Mouse (Mus musculus): ENCODE measurements around the gene Adam11. TPM values are rescaled to one million over a fixed set of nuclear protein-coding genes. Genes with fewer than 3 reads are reported as not detected.

Adam11 gene
- total and polyA plus RNA-seq, 2 experiments from 2014 or later, result 3.2 to 13.6 TPM

DNA sequence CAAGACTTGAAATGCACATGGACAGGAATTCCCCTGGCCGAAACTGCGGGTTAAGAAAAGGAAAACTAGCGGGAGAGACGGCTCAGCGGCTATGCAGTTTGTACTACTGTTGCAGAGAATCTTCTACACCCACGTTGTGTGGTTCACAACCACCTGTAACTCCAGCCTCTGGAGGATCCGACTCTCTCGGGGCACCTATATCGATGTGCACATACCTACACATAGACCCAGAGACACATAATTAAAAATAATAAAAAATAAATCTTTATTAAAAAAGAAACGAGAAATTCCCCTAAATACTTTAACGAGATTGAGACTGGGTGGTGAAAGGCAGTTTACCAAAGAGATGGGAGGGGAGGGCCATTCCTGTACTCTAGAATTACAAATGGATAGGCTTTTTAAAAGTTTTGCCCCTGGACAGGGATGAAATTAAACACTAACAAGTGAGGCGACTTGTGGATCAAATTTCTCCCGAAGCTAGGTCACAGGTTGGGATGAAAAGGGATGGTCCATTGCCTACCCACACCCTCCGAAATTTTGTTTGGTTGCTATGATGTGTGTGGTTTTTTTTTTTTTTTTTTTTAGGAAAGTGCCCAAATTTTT lies 58.6 kb downstream of the Adam11 start:
- TF ChIP-seq CTCF (IDR thresholded peaks at IDR 0.05; ENCODE audit: low read depth), result no peak
- H3K4me2 ChIP-seq (ENCODE audit: low read depth, low read length), result peak overlapping the region; percentile 80
- peak overlapping the region; percentile 95 for H3K4me3 ChIP-seq (ENCODE audit: low read depth, low read length)
- H3K9ac ChIP-seq (replicated peaks; ENCODE audit: low read depth, low read length), result peak overlapping the region; percentile 96; the same call in 1 of the 2 replicates
- no peaks in the 10 kb centered on the region for H3K27me3 ChIP-seq (ENCODE audit: control insufficient read depth, insufficient read depth, low read length)
- no peak for ATAC-seq (ENCODE audit: insufficient read depth, low read depth)
- 17% methylated on average over 14 of the region's 14 CpGs for WGBS
- peak overlapping the region; percentile 98 for H3K27ac ChIP-seq (ENCODE audit: low read depth)
- H3K9me3 ChIP-seq (replicated peaks; ENCODE audit: control insufficient read depth, low read length), result no peaks in the 10 kb centered on the region
- H3K4me1 ChIP-seq (ENCODE audit: control insufficient read depth, insufficient read depth), result peaks cover 19% of the 10 kb centered on the region
- DNase-seq (ENCODE audit: low spot score), result no peak
- H3K36me3 ChIP-seq (replicated peaks; ENCODE audit: control insufficient read depth, insufficient read depth, low read length), result no peaks in the 10 kb centered on the region

DNA sequence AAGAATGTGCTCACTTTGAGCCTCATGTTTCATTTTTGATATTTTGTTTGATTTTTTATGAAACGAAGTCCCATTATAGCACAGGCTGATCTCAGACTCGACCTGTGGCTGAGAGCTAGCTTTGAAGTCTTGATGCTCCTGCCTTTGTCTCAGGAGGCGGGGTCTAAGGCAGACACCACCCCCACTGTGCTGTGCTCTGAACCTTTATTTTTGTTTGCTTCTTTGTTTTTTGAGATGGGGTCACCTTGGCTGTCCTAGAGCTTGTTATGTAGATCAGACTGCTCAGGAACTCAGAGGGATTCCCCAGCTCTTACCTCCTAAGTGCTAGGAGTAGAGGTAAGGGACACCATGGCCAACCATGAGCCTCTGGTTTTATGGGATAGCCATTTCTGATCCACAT lies 59.2 kb downstream of the Adam11 start:
- Histone ChIP-seq H3K27me3 (ENCODE audit: control insufficient read depth, insufficient read depth, low read length) (no peaks in the 10 kb centered on the region), H3K36me3 (replicated peaks; ENCODE audit: control insufficient read depth, insufficient read depth, low read length) (no peaks in the 10 kb centered on the region), H3K4me1 (ENCODE audit: control insufficient read depth, insufficient read depth) (peaks cover 19% of the 10 kb centered on the region), H3K27ac (ENCODE audit: low read depth) (no peak overlapping the region), H3K9ac (replicated peaks; ENCODE audit: low read depth, low read length) (no peak overlapping the region), H3K9me3 (replicated peaks; ENCODE audit: control insufficient read depth, low read length) (no peaks in the 10 kb centered on the region), H3K4me3 (ENCODE audit: low read depth, low read length) (no peak overlapping the region), H3K4me2 (ENCODE audit: low read depth, low read length) (no peak overlapping the region)
- ATAC-seq (ENCODE audit: insufficient read depth, low read depth) (no peak), DNase-seq (ENCODE audit: low spot score) (no peak)
- TF ChIP-seq CTCF (IDR thresholded peaks at IDR 0.05; ENCODE audit: low read depth) (no peak), EP300 (IDR thresholded peaks at IDR 0.05; ENCODE audit: low read depth) (no peak)
- 59% methylated on average over 3 of the region's 3 CpGs for WGBS

DNA sequence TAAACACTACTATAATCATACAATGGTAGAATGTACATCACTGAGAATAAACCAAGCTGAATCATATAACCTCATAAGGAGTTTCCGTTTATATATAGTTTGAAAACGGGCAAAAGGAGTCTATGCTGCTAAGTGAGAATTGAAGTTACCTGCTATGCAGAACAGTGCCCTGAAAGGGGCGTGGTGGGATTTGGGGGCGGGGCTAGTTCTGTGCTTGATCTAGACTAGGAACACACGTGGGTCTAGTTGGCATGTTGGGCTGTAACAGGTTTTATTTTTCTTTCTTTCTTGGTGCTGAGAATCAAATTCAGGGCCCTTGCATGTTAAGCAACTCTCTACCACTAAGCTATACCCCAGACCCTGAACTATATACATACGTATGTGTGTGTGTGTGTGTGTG lies 60.0 kb downstream of the Adam11 start:
- WGBS, result 54% methylated on average over 6 of the region's 6 CpGs

DNA sequence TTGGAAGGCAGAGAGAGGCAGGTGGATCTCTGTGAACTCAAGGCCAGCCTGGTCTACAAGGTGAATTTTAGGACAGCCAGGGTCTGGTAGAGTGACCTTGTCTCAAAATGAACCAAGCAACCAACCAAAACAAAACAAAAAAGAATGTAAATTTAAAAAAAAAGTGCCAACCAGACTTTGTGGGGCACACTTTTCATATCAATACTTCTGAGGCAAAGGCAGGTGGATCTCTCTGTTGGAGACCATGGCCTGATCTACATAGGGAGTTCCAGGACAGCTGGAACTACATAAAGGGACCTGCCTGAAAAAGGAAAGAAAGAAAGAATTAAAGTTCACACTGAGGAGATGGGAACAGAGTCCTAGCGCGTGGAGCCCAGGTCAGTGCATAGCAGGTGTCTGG lies 65.2 kb downstream of the Adam11 start:
- WGBS, result 85% methylated on average over 2 of the region's 2 CpGs
- no peak for ATAC-seq (ENCODE audit: insufficient read depth, low read depth)
- no peak overlapping the region for H3K4me2 ChIP-seq (ENCODE audit: low read depth, low read length)
- H3K4me1 ChIP-seq (ENCODE audit: control insufficient read depth, insufficient read depth), result peaks cover 8% of the 10 kb centered on the region; the same call in 1 of the 2 replicates
- no peaks in the 10 kb centered on the region for H3K36me3 ChIP-seq (replicated peaks; ENCODE audit: control insufficient read depth, insufficient read depth, low read length)
- H3K9ac ChIP-seq (replicated peaks; ENCODE audit: low read depth, low read length), result no peak overlapping the region
- H3K27ac ChIP-seq (ENCODE audit: low read depth), result no peak overlapping the region
- DNase-seq (ENCODE audit: low spot score), result no peak
- TF ChIP-seq CTCF (IDR thresholded peaks at IDR 0.05; ENCODE audit: low read depth), result no peak
- TF ChIP-seq EP300 (IDR thresholded peaks at IDR 0.05; ENCODE audit: low read depth), result no peak
- no peaks in the 10 kb centered on the region for H3K9me3 ChIP-seq (replicated peaks; ENCODE audit: control insufficient read depth, low read length)
- H3K4me3 ChIP-seq (ENCODE audit: low read depth, low read length), result no peak overlapping the region
- H3K27me3 ChIP-seq (ENCODE audit: control insufficient read depth, insufficient read depth, low read length), result no peaks in the 10 kb centered on the region

More for the DNA sequence above, 60.0 kb downstream of the Adam11 start:
- Histone ChIP-seq H3K9me3 (replicated peaks; ENCODE audit: control insufficient read depth, low read length) (no peaks in the 10 kb centered on the region), H3K4me2 (ENCODE audit: low read depth, low read length) (no peak overlapping the region), H3K4me1 (ENCODE audit: control insufficient read depth, insufficient read depth) (peaks cover 13% of the 10 kb centered on the region), H3K27me3 (ENCODE audit: control insufficient read depth, insufficient read depth, low read length) (no peaks in the 10 kb centered on the region), H3K9ac (replicated peaks; ENCODE audit: low read depth, low read length) (no peak overlapping the region), H3K27ac (ENCODE audit: low read depth) (no peak overlapping the region), H3K36me3 (replicated peaks; ENCODE audit: control insufficient read depth, insufficient read depth, low read length) (no peaks in the 10 kb centered on the region), H3K4me3 (ENCODE audit: low read depth, low read length) (no peak overlapping the region)
- DNase-seq (ENCODE audit: low spot score) (no peak), ATAC-seq (ENCODE audit: insufficient read depth, low read depth) (no peak)
- no peak for TF ChIP-seq EP300 (IDR thresholded peaks at IDR 0.05; ENCODE audit: low read depth)
- no peak for TF ChIP-seq CTCF (IDR thresholded peaks at IDR 0.05; ENCODE audit: low read depth)

DNA sequence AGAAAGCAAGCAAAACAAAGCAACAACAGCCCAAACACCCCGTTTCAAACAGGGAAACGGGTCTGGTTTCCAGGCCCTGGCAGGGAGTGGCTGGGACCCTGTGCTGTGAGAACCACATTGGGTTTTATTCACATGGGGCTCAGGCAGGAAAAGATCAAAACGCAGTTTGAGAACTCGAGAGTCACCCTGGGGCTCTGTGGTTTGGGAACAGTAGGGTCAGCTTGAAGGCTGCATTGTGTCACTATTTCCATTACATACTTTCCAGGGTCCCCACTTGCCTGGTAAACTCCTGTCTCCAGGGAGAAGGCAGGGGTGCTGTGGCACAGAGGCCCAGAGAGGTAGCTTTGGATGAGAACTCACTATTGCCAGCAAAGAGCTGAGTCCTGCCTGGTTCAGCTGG lies 65.9 kb downstream of the Adam11 start:
- H3K4me3 ChIP-seq (ENCODE audit: low read depth, low read length), result no peak overlapping the region
- H3K27me3 ChIP-seq (ENCODE audit: control insufficient read depth, insufficient read depth, low read length), result no peaks in the 10 kb centered on the region
- no peak for DNase-seq (ENCODE audit: low spot score)
- no peak overlapping the region for H3K4me2 ChIP-seq (ENCODE audit: low read depth, low read length)
- no peaks in the 10 kb centered on the region for H3K9me3 ChIP-seq (replicated peaks; ENCODE audit: control insufficient read depth, low read length)
- ATAC-seq (ENCODE audit: insufficient read depth, low read depth), result no peak
- H3K9ac ChIP-seq (replicated peaks; ENCODE audit: low read depth, low read length), result 0 out of 2 replicates have a peak overlapping the region, but pooled peaks have one; percentile 2
- peak overlapping the region; percentile 32 for H3K27ac ChIP-seq (ENCODE audit: low read depth)
- 49% methylated on average over 4 of the region's 4 CpGs for WGBS
- TF ChIP-seq CTCF (IDR thresholded peaks at IDR 0.05; ENCODE audit: low read depth), result no peak
- no peak for TF ChIP-seq EP300 (IDR thresholded peaks at IDR 0.05; ENCODE audit: low read depth)
- H3K4me1 ChIP-seq (ENCODE audit: control insufficient read depth, insufficient read depth), result peaks cover 8% of the 10 kb centered on the region; the same call in 1 of the 2 replicates
- H3K36me3 ChIP-seq (replicated peaks; ENCODE audit: control insufficient read depth, insufficient read depth, low read length), result no peaks in the 10 kb centered on the region

Other genes with a start within 250 kb of the Adam11 start
- 13.5 and 40.8 TPM in 2 replicates for gene Gpatch8, start 205.0 kb upstream of the Adam11 start, total RNA-seq (2014; rRNA removed; ENCODE audit: low replicate concordance)
- gene Gpatch8, start 205.0 kb upstream of the Adam11 start, polyA plus RNA-seq (2015; fragmentation: Nextera tagmentation; extraction: Ambion mirVana), result 23.2 and 25.8 TPM in 2 replicates
- gene Gm11627, start 182.0 kb upstream of the Adam11 start, total RNA-seq (2014; rRNA removed; ENCODE audit: low replicate concordance), result 7.9 TPM in 1 of 2 replicates, not detected in the other
- 9.2 and 12.0 TPM in 2 replicates for gene Gm11627, start 182.0 kb upstream of the Adam11 start, polyA plus RNA-seq (2015; fragmentation: Nextera tagmentation; extraction: Ambion mirVana)
- 38.1 and 47.1 TPM in 2 replicates for gene Fzd2, start 157.0 kb upstream of the Adam11 start, total RNA-seq (2014; rRNA removed; ENCODE audit: low replicate concordance)
- gene Fzd2, start 157.0 kb upstream of the Adam11 start, polyA plus RNA-seq (2015; fragmentation: Nextera tagmentation; extraction: Ambion mirVana), result 6.5 and 7.0 TPM in 2 replicates
- gene Meioc, start 97.7 kb upstream of the Adam11 start, total RNA-seq (2014; rRNA removed; ENCODE audit: low replicate concordance), result 0.04 TPM in 1 of 2 replicates, not detected in the other
- 0.12 and 0.15 TPM in 2 replicates for gene Meioc, start 97.7 kb upstream of the Adam11 start, polyA plus RNA-seq (2015; fragmentation: Nextera tagmentation; extraction: Ambion mirVana)
- gene Ccdc43, start 63.7 kb upstream of the Adam11 start, total RNA-seq (2014; rRNA removed; ENCODE audit: low replicate concordance), result 14.2 and 20.8 TPM in 2 replicates
- 25.5 and 28.8 TPM in 2 replicates for gene Ccdc43, start 63.7 kb upstream of the Adam11 start, polyA plus RNA-seq (2015; fragmentation: Nextera tagmentation; extraction: Ambion mirVana)
- gene Gjc1, start 58.3 kb downstream of the Adam11 start, total RNA-seq (2014; rRNA removed; ENCODE audit: low replicate concordance), result 19.2 and 29.4 TPM in 2 replicates
- gene Gjc1, start 58.3 kb downstream of the Adam11 start, polyA plus RNA-seq (2015; fragmentation: Nextera tagmentation; extraction: Ambion mirVana), result 41.1 and 42.7 TPM in 2 replicates
- 4.6 and 38.7 TPM in 2 replicates for gene Higd1b, start 74.4 kb downstream of the Adam11 start, total RNA-seq (2014; rRNA removed; ENCODE audit: low replicate concordance)
- gene Higd1b, start 74.4 kb downstream of the Adam11 start, polyA plus RNA-seq (2015; fragmentation: Nextera tagmentation; extraction: Ambion mirVana), result 11.7 and 13.2 TPM in 2 replicates
- 36.6 and 42.6 TPM in 2 replicates for gene Eftud2, start 119.5 kb downstream of the Adam11 start, total RNA-seq (2014; rRNA removed; ENCODE audit: low replicate concordance)
- 56.7 and 59.1 TPM in 2 replicates for gene Eftud2, start 119.5 kb downstream of the Adam11 start, polyA plus RNA-seq (2015; fragmentation: Nextera tagmentation; extraction: Ambion mirVana)
- not detected in 2 replicates for gene Ccdc103, start 119.8 kb downstream of the Adam11 start, total RNA-seq (2014; rRNA removed; ENCODE audit: low replicate concordance)
- gene Ccdc103, start 119.8 kb downstream of the Adam11 start, polyA plus RNA-seq (2015; fragmentation: Nextera tagmentation; extraction: Ambion mirVana), result 0.66 and 0.75 TPM in 2 replicates
- not detected in 2 replicates for gene Fam187a, start 123.7 kb downstream of the Adam11 start, total RNA-seq (2014; rRNA removed; ENCODE audit: low replicate concordance)
- gene Fam187a, start 123.7 kb downstream of the Adam11 start, polyA plus RNA-seq (2015; fragmentation: Nextera tagmentation; extraction: Ambion mirVana), result not detected in 2 replicates
- gene Gfap, start 139.5 kb downstream of the Adam11 start, total RNA-seq (2014; rRNA removed; ENCODE audit: low replicate concordance), result 0.46 TPM in 1 of 2 replicates, not detected in the other
- gene Gfap, start 139.5 kb downstream of the Adam11 start, polyA plus RNA-seq (2015; fragmentation: Nextera tagmentation; extraction: Ambion mirVana), result 0.04 and 0.10 TPM in 2 replicates
- 9.6 and 24.5 TPM in 2 replicates for gene Kif18b, start 163.7 kb downstream of the Adam11 start, total RNA-seq (2014; rRNA removed; ENCODE audit: low replicate concordance)
- gene Kif18b, start 163.7 kb downstream of the Adam11 start, polyA plus RNA-seq (2015; fragmentation: Nextera tagmentation; extraction: Ambion mirVana), result 1.2 and 1.3 TPM in 2 replicates
- 1.1 TPM in 1 of 2 replicates, not detected in the other for gene C1ql1, start 185.2 kb downstream of the Adam11 start, total RNA-seq (2014; rRNA removed; ENCODE audit: low replicate concordance)
- 0.10 TPM in 1 of 2 replicates, not detected in the other for gene C1ql1, start 185.2 kb downstream of the Adam11 start, polyA plus RNA-seq (2015; fragmentation: Nextera tagmentation; extraction: Ambion mirVana)

All from heart, postnatal 0 days (tissue).